Mouse (Mus musculus): Measurements from ENCODE around the gene Gm20696. TPM values are rescaled to one million over a fixed set of nuclear protein-coding genes. Genes with fewer than 3 reads are reported as not detected.

Gene Gm20696
- polyA plus RNA-seq, 1 experiment from 2014 or later: 3.0 TPM

GRCm38 (mm10) chr6:99235588-99235987, 431.0 kb downstream of the Gm20696 start:
- Histone ChIP-seq H3K27me3 (replicated peaks) (no peaks in the 10 kb centered on the region), H3K4me3 (no peak overlapping the region), H3K4me1 (0 out of 2 replicates have a peak, but pooled peaks cover 3% of the 10 kb centered on the region), H3K9me3 (replicated peaks) (no peaks in the 10 kb centered on the region), H3K27ac (no peak overlapping the region), H3K9ac (no peak overlapping the region), H3K36me3 (no peaks in the 10 kb centered on the region), H3K4me2 (no peak overlapping the region)
- no peak for ATAC-seq
- whole genome bisulfite sequencing (ENCODE audit: insufficient replicate concordance): 64% methylated on average over 8 of the region's 8 CpGs

- Histone ChIP-seq H3K27me3 (replicated peaks) (no peaks in the 10 kb centered on the region), H3K27ac (no peak overlapping the region), H3K9me3 (replicated peaks) (no peaks in the 10 kb centered on the region), H3K4me2 (no peak overlapping the region), H3K9ac (no peak overlapping the region), H3K4me1 (0 out of 2 replicates have a peak, but pooled peaks cover 3% of the 10 kb centered on the region), H3K4me3 (no peak overlapping the region), H3K36me3 (no peaks in the 10 kb centered on the region)
- no peak for ATAC-seq
- 81% methylated on average over 10 of the region's 10 CpGs for WGBS (ENCODE audit: insufficient replicate concordance)
Observed at GRCm38 (mm10) chr6:99233411-99233810, 433.2 kb downstream of the Gm20696 start.

DNA sequence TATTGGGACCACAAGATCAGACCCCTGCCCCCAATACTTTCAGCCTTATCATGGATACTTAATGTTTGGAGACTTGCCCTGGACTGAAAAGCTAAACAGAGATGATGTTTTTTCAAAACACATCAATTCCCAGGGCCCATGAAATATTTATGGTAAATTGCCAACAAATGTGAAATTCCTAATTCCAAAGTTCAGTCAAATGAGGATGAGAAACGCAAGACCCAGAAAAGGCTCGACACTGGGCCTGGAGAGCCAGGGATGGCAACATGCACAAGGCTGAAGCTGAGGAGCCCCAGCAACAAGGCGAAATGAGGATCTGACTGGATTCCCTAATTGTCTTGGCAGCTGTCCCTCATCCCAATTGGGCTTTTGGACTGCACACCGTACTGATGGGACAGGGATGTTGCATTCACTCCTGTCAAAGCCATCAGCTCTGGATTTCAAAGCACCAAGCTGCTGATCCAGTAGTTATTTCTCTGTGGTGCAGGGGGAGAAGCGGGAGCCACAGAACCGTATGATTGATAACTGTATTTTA, 438.2 kb downstream of the Gm20696 start:
- ATAC-seq: no peak
- no peaks in the 10 kb centered on the region for H3K27me3 ChIP-seq (replicated peaks)
- H3K9ac ChIP-seq: no peak overlapping the region
- no peak overlapping the region for H3K4me2 ChIP-seq
- H3K9me3 ChIP-seq (replicated peaks): no peaks in the 10 kb centered on the region
- no peaks in the 10 kb centered on the region for H3K4me1 ChIP-seq
- H3K27ac ChIP-seq: no peak overlapping the region
- 78% methylated on average over 6 of the region's 6 CpGs for WGBS (ENCODE audit: insufficient replicate concordance)
- no peak overlapping the region for H3K4me3 ChIP-seq
- no peaks in the 10 kb centered on the region for H3K36me3 ChIP-seq

- no peaks in the 10 kb centered on the region for H3K9me3 ChIP-seq (replicated peaks)
- WGBS (ENCODE audit: insufficient replicate concordance): 73% methylated on average over 5 of the region's 5 CpGs
- no peak overlapping the region for H3K4me3 ChIP-seq
- no peak overlapping the region for H3K9ac ChIP-seq
- H3K4me1 ChIP-seq: no peaks in the 10 kb centered on the region
- H3K27ac ChIP-seq: no peak overlapping the region
- H3K36me3 ChIP-seq: no peaks in the 10 kb centered on the region
- no peaks in the 10 kb centered on the region for H3K27me3 ChIP-seq (replicated peaks)
- ATAC-seq: no peak
- no peak overlapping the region for H3K4me2 ChIP-seq
Observed at GRCm38 (mm10) chr6:99221147-99221546, 445.4 kb downstream of the Gm20696 start.

DNA sequence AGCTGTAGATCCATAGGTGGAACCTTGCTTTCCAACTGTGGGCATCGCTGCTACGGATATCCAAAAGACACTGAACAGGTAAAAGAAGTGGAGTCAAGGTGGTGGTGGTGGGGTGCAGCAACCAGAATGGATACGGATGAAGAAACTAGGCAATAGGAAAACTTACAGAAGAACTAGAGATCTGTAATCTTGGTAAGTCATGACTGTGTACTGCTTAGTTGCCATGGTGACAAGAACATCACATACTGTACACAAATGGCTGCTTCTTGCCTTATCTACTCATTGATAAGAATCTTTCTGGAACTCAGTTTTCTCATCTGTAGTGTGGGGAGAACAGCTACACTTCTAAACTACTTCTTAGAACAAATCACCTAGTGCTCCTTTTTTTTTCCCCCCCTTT, 446.1 kb downstream of the Gm20696 start:
- Histone ChIP-seq H3K4me3 (no peak overlapping the region), H3K4me1 (no peaks in the 10 kb centered on the region), H3K9ac (no peak overlapping the region), H3K36me3 (no peaks in the 10 kb centered on the region), H3K9me3 (replicated peaks) (no peaks in the 10 kb centered on the region), H3K27me3 (replicated peaks) (no peaks in the 10 kb centered on the region), H3K27ac (no peak overlapping the region), H3K4me2 (no peak overlapping the region)
- WGBS (ENCODE audit: insufficient replicate concordance): 79% methylated on average over 3 of the region's 3 CpGs
- ATAC-seq: no peak

- no peak overlapping the region for H3K4me3 ChIP-seq
- no peaks in the 10 kb centered on the region for H3K36me3 ChIP-seq
- no peaks in the 10 kb centered on the region for H3K4me1 ChIP-seq
- no peaks in the 10 kb centered on the region for H3K27me3 ChIP-seq (replicated peaks)
- ATAC-seq: no peak
- 73% methylated on average over 2 of the region's 2 CpGs for WGBS (ENCODE audit: insufficient replicate concordance)
- no peak overlapping the region for H3K4me2 ChIP-seq
- H3K9ac ChIP-seq: no peak overlapping the region
- H3K9me3 ChIP-seq (replicated peaks): no peaks in the 10 kb centered on the region
- no peak overlapping the region for H3K27ac ChIP-seq
Observed at GRCm38 (mm10) chr6:99217846-99218245, 448.8 kb downstream of the Gm20696 start.

DNA sequence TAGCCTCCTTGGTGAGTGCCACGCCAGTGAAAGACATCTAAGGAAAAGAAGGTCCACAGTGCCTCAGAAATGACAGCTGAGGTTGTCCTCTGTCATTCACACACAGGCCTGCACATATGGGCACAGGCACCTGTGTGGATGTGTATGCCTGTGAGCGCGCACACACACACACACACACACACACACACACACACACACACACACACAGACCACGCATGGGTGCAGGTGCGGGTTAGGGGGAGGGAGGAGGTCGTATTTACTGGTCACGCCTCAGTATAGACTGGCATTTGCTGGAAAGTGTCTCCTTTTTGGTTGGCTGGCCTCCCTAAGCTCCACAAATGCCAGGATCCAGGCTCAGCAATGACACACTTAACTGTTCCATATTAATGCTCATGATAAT, 449.4 kb downstream of the Gm20696 start:
- Histone ChIP-seq H3K9ac (no peak overlapping the region), H3K36me3 (no peaks in the 10 kb centered on the region), H3K4me1 (no peaks in the 10 kb centered on the region), H3K4me2 (no peak overlapping the region), H3K9me3 (replicated peaks) (no peaks in the 10 kb centered on the region), H3K27me3 (replicated peaks) (no peaks in the 10 kb centered on the region), H3K27ac (no peak overlapping the region), H3K4me3 (no peak overlapping the region)
- no peak for ATAC-seq
- 92% methylated on average over 7 of the region's 7 CpGs for whole genome bisulfite sequencing (ENCODE audit: insufficient replicate concordance)

- WGBS (ENCODE audit: insufficient replicate concordance): 71% methylated on average over 4 of the region's 4 CpGs
- no peak overlapping the region for H3K4me3 ChIP-seq
- no peaks in the 10 kb centered on the region for H3K36me3 ChIP-seq
- H3K4me2 ChIP-seq: no peak overlapping the region
- peaks cover 2% of the 10 kb centered on the region for H3K4me1 ChIP-seq
- H3K9ac ChIP-seq: no peak overlapping the region
- H3K9me3 ChIP-seq (replicated peaks): no peaks in the 10 kb centered on the region
- no peaks in the 10 kb centered on the region for H3K27me3 ChIP-seq (replicated peaks)
- no peak overlapping the region for H3K27ac ChIP-seq
- ATAC-seq: no peak
Observed at GRCm38 (mm10) chr6:99212461-99212860, 454.1 kb downstream of the Gm20696 start.

- H3K9me3 ChIP-seq (replicated peaks): no peaks in the 10 kb centered on the region
- H3K36me3 ChIP-seq: no peaks in the 10 kb centered on the region
- H3K4me1 ChIP-seq: peaks cover 7% of the 10 kb centered on the region
- no peak overlapping the region for H3K4me2 ChIP-seq
- WGBS (ENCODE audit: insufficient replicate concordance): 52% methylated on average over 5 of the region's 5 CpGs
- H3K4me3 ChIP-seq: no peak overlapping the region
- H3K9ac ChIP-seq: no peak overlapping the region
- H3K27me3 ChIP-seq (replicated peaks): no peaks in the 10 kb centered on the region
- no peak overlapping the region for H3K27ac ChIP-seq
- no peak for ATAC-seq
Observed at GRCm38 (mm10) chr6:99211663-99212333, 454.8 kb downstream of the Gm20696 start.

DNA sequence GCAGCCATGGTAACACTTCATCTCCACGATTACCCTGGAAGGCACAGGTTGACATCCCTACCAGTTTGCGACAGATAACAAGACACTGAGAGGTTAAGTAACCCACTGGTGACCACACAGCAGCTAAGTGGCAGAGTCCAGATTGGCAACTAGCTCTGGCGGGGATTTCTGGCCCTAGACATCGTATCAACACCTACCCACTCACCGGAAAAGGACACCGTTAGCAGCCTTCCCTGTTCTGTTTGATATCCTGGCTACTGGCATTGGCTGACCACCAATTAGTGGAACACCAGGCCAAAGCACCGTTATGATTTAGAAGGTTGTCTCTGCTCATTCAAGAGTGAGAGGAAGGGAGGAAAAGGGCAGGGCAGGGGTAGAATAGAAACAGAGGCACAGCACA, 456.4 kb downstream of the Gm20696 start:
- 73% methylated on average over 7 of the region's 7 CpGs for WGBS (ENCODE audit: insufficient replicate concordance)
- H3K9me3 ChIP-seq (replicated peaks): no peaks in the 10 kb centered on the region
- H3K9ac ChIP-seq: no peak overlapping the region
- no peak overlapping the region for H3K4me2 ChIP-seq
- no peak overlapping the region for H3K4me3 ChIP-seq
- H3K27me3 ChIP-seq (replicated peaks): no peaks in the 10 kb centered on the region
- no peaks in the 10 kb centered on the region for H3K36me3 ChIP-seq
- H3K27ac ChIP-seq: no peak overlapping the region
- H3K4me1 ChIP-seq: peaks cover 24% of the 10 kb centered on the region
- no peak for ATAC-seq

Data from liver, embryonic 12.5 days (tissue).